Mouse (Mus musculus): ENCODE results near the gene Dedd. TPM values are rescaled to one million over a fixed set of nuclear protein-coding genes. Genes with fewer than 3 reads are reported as not detected.

Dedd gene
- polyA plus RNA-seq, 1 experiment = 61.5 TPM

- TF ChIP-seq CTCF (IDR thresholded peaks at IDR 0.05; ENCODE audit: borderline replicate concordance, control insufficient read depth, extremely low read depth, insufficient read depth, low read length, poor library complexity) (no peak), POLR2A (IDR thresholded peaks at IDR 0.05; ENCODE audit: control insufficient read depth, extremely low read depth, insufficient read depth, low read length, poor library complexity) (no peak)
- Histone ChIP-seq H3K4me3 (ENCODE audit: control insufficient read depth, insufficient read depth, low read length) (peak overlapping the region; percentile 90), H3K27me3 (ENCODE audit: control insufficient read depth, insufficient read depth, low read length) (no peaks in the 10 kb centered on the region), H3K36me3 (ENCODE audit: control insufficient read depth, insufficient read depth, low read length) (no peaks in the 10 kb centered on the region), H3K27ac (ENCODE audit: control insufficient read depth, insufficient read depth, low read length) (peak overlapping the region; percentile 79), H3K4me1 (replicated peaks; ENCODE audit: control insufficient read depth, insufficient read depth, low read length) (peaks cover 8% of the 10 kb centered on the region)
- DNase-seq = no peak
- WGBS = 50% methylated on average over 9 of the region's 9 CpGs
Observed at GRCm38 (mm10) chr1:171328244-171328643, 701 bp upstream of the Dedd start.

- H3K36me3 ChIP-seq (ENCODE audit: control insufficient read depth, insufficient read depth, low read length) = no peaks in the 10 kb centered on the region
- no peaks in the 10 kb centered on the region for H3K27me3 ChIP-seq (ENCODE audit: control insufficient read depth, insufficient read depth, low read length)
- peak; percentile 80 for DNase-seq
- peak overlapping the region; percentile 90 for H3K4me3 ChIP-seq (ENCODE audit: control insufficient read depth, insufficient read depth, low read length)
- H3K27ac ChIP-seq (ENCODE audit: control insufficient read depth, insufficient read depth, low read length) = peak overlapping the region; percentile 16; the same call in 1 of the 2 replicates
- WGBS = 1% methylated on average over 47 of the region's 61 CpGs
- TF ChIP-seq POLR2A (IDR thresholded peaks at IDR 0.05; ENCODE audit: control insufficient read depth, extremely low read depth, insufficient read depth, low read length, poor library complexity) = no peak
- no peak for TF ChIP-seq CTCF (IDR thresholded peaks at IDR 0.05; ENCODE audit: borderline replicate concordance, control insufficient read depth, extremely low read depth, insufficient read depth, low read length, poor library complexity)
- peaks cover 8% of the 10 kb centered on the region for H3K4me1 ChIP-seq (replicated peaks; ENCODE audit: control insufficient read depth, insufficient read depth, low read length)
Observed at GRCm38 (mm10) chr1:171329433-171330215, 679 bp downstream of the Dedd start.

DNA sequence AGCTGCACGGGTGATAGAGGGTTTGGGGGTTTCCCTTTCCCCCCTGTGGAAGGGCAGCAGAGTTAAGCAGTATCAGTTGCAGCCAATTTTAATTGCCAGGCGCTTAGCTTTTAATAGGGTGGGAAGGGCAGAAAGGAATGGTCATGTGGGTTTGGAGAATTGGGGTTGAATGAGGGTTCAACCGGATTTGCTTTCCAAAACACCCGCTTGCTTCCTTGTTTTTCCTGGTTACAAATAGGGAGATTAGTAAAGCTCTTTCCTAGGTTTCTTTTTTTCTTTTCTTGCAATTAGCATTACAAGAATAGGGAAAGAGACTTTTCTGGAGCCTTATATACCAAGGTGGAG, 1.2 kb downstream of the Dedd start:
- TF ChIP-seq POLR2A (IDR thresholded peaks at IDR 0.05; ENCODE audit: control insufficient read depth, extremely low read depth, insufficient read depth, low read length, poor library complexity) (no peak), CTCF (IDR thresholded peaks at IDR 0.05; ENCODE audit: borderline replicate concordance, control insufficient read depth, extremely low read depth, insufficient read depth, low read length, poor library complexity) (no peak)
- peaks cover 8% of the 10 kb centered on the region for H3K4me1 ChIP-seq (replicated peaks; ENCODE audit: control insufficient read depth, insufficient read depth, low read length)
- H3K36me3 ChIP-seq (ENCODE audit: control insufficient read depth, insufficient read depth, low read length) = no peaks in the 10 kb centered on the region
- DNase-seq = no peak
- 4% methylated on average over 4 of the region's 4 CpGs for WGBS
- no peaks in the 10 kb centered on the region for H3K27me3 ChIP-seq (ENCODE audit: control insufficient read depth, insufficient read depth, low read length)
- H3K27ac ChIP-seq (ENCODE audit: control insufficient read depth, insufficient read depth, low read length) = peak overlapping the region; percentile 16; the same call in 1 of the 2 replicates
- peak overlapping the region; percentile 90 for H3K4me3 ChIP-seq (ENCODE audit: control insufficient read depth, insufficient read depth, low read length)

GRCm38 (mm10) chr1:171342262-171343207, 13.6 kb downstream of the Dedd start:
- H3K27me3 ChIP-seq (ENCODE audit: control insufficient read depth, insufficient read depth, low read length) = no peaks in the 10 kb centered on the region
- no peak overlapping the region for H3K27ac ChIP-seq (ENCODE audit: control insufficient read depth, insufficient read depth, low read length)
- H3K4me3 ChIP-seq (ENCODE audit: control insufficient read depth, insufficient read depth, low read length) = no peak overlapping the region
- peaks cover 50% of the 10 kb centered on the region for H3K36me3 ChIP-seq (ENCODE audit: control insufficient read depth, insufficient read depth, low read length)
- 98% methylated on average over 16 of the region's 16 CpGs for WGBS
- TF ChIP-seq POLR2A (IDR thresholded peaks at IDR 0.05; ENCODE audit: control insufficient read depth, extremely low read depth, insufficient read depth, low read length, poor library complexity) (no peak), CTCF (IDR thresholded peaks at IDR 0.05; ENCODE audit: borderline replicate concordance, control insufficient read depth, extremely low read depth, insufficient read depth, low read length, poor library complexity) (no peak)
- peaks cover 12% of the 10 kb centered on the region for H3K4me1 ChIP-seq (replicated peaks; ENCODE audit: control insufficient read depth, insufficient read depth, low read length)
- DNase-seq = no peak

- Histone ChIP-seq H3K4me1 (replicated peaks; ENCODE audit: control insufficient read depth, insufficient read depth, low read length) (peaks cover 12% of the 10 kb centered on the region), H3K4me3 (ENCODE audit: control insufficient read depth, insufficient read depth, low read length) (no peak overlapping the region), H3K27me3 (ENCODE audit: control insufficient read depth, insufficient read depth, low read length) (no peaks in the 10 kb centered on the region), H3K36me3 (ENCODE audit: control insufficient read depth, insufficient read depth, low read length) (peaks cover 35% of the 10 kb centered on the region), H3K27ac (ENCODE audit: control insufficient read depth, insufficient read depth, low read length) (no peak overlapping the region)
- TF ChIP-seq POLR2A (IDR thresholded peaks at IDR 0.05; ENCODE audit: control insufficient read depth, extremely low read depth, insufficient read depth, low read length, poor library complexity) = no peak
- TF ChIP-seq CTCF (IDR thresholded peaks at IDR 0.05; ENCODE audit: borderline replicate concordance, control insufficient read depth, extremely low read depth, insufficient read depth, low read length, poor library complexity) = no peak
- WGBS = 90% methylated on average over 9 of the region's 9 CpGs
- DNase-seq = no peak
Observed at GRCm38 (mm10) chr1:171343922-171344677, 15.2 kb downstream of the Dedd start.

GRCm38 (mm10) chr1:171344715-171345114, 15.8 kb downstream of the Dedd start:
- peaks cover 29% of the 10 kb centered on the region for H3K36me3 ChIP-seq (ENCODE audit: control insufficient read depth, insufficient read depth, low read length)
- H3K27ac ChIP-seq (ENCODE audit: control insufficient read depth, insufficient read depth, low read length) = no peak overlapping the region
- no peak for DNase-seq

More at GRCm38 (mm10) chr1:171344715-171345114, 15.8 kb downstream of the Dedd start:
- 75% methylated on average over 9 of the region's 9 CpGs for WGBS
- no peak for TF ChIP-seq CTCF (IDR thresholded peaks at IDR 0.05; ENCODE audit: borderline replicate concordance, control insufficient read depth, extremely low read depth, insufficient read depth, low read length, poor library complexity)
- no peak for TF ChIP-seq POLR2A (IDR thresholded peaks at IDR 0.05; ENCODE audit: control insufficient read depth, extremely low read depth, insufficient read depth, low read length, poor library complexity)
- Histone ChIP-seq H3K27me3 (ENCODE audit: control insufficient read depth, insufficient read depth, low read length) (no peaks in the 10 kb centered on the region), H3K4me3 (ENCODE audit: control insufficient read depth, insufficient read depth, low read length) (no peak overlapping the region), H3K4me1 (replicated peaks; ENCODE audit: control insufficient read depth, insufficient read depth, low read length) (peaks cover 12% of the 10 kb centered on the region)
